Mouse (Mus musculus) C2C12 (cell line): Measurements from ENCODE around the gene Sfxn2.

Source experiments
- CTCF ChIP-seq: IDR thresholded peaks from one replicate; pipeline ENCODE4 v1.5.1; 2011; ENCODE audit not compliant: control insufficient read depth, insufficient read depth, insufficient read length
- MAX ChIP-seq: IDR thresholded peaks from one replicate; pipeline ENCODE4 v1.6.1; 2011; ENCODE audit warnings: mild to moderate bottlenecking, control low read depth
- MYOD1 ChIP-seq: IDR thresholded peaks from one replicate; pipeline ENCODE4 v1.6.1; 2011; ENCODE audit warnings: low read depth; ENCODE audit not compliant: control insufficient read depth, insufficient read length
- USF1 ChIP-seq: IDR thresholded peaks from one replicate; pipeline ENCODE4 v1.6.1; 2011; ENCODE audit warnings: low read depth, mild to moderate bottlenecking, control low read depth, moderate library complexity

- TF ChIP-seq USF1 (no peak), CTCF (no peak), MYOD1 (no peak), MAX (no peak)
Measured at GRCm38 (mm10) chr19:46592751-46593439, 19.7 kb downstream of the Sfxn2 start.
